Mouse (Mus musculus): ENCODE measurements around the gene Aurka. TPM values are rescaled to one million over a fixed set of nuclear protein-coding genes. Genes with fewer than 3 reads are reported as not detected.
A peak's percentile ranks its signal among the peaks of the same experiment; 100 is the strongest.

Aurka gene
- polyA plus RNA-seq, 1 experiment from 2014 or later = 190 TPM

DNA sequence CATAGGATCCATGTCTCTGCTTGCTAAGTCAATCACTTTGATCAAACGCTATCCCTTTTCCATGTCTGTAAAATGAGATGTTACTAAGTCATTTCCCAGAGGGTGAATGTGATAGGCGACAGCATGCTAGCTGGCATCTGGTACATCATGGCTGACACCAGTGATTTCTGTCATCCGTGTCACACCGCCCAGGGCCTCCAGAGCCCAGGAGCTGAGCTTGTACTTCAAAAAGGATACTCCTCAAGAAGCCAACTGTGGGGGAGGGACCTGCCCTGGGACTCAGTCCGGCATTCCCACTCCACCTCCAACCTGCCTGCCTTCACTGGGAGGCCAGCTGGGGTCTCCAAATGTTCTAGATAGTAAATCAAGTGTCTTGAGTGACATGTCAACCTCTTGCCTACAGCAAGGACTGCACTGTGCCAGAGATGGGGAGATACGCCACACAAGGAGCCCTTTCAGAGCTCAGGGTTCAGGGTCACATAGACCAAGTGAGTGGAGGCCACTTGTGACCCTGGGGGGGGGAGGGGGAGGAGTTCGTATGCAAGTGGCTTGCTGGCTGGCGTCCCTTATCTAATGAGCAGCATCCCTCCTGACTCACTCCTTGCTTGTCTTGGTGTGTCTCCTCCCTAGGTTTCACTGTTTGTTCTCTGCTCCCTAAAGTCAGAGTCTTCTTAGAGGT lies 23.3 kb downstream of the Aurka start:
- H3K27me3 ChIP-seq (replicated peaks; ENCODE audit: control insufficient read depth, insufficient read depth, low read length) = no peaks in the 10 kb centered on the region
- H3K9me3 ChIP-seq (ENCODE audit: control insufficient read depth, low read length) = no peaks in the 10 kb centered on the region
- H3K9ac ChIP-seq (ENCODE audit: low read depth, low read length) = peak overlapping the region; percentile 93
- H3K27ac ChIP-seq (ENCODE audit: low read depth, low read length) = peak overlapping the region; percentile 98
- ATAC-seq (replicated peaks; ENCODE audit: low FRiP score) = peak; percentile 66
- H3K36me3 ChIP-seq (ENCODE audit: control insufficient read depth, insufficient read depth, low read length) = no peaks in the 10 kb centered on the region
- no peak for DNase-seq (ENCODE audit: low spot score)
- peaks cover 57% of the 10 kb centered on the region for H3K4me1 ChIP-seq (replicated peaks; ENCODE audit: control insufficient read depth, insufficient read depth, low read length)
- H3K4me3 ChIP-seq (ENCODE audit: low read depth, low read length) = peak overlapping the region; percentile 92
- WGBS = 53% methylated on average over 8 of the region's 8 CpGs
- H3K4me2 ChIP-seq = peak overlapping the region; percentile 91

DNA sequence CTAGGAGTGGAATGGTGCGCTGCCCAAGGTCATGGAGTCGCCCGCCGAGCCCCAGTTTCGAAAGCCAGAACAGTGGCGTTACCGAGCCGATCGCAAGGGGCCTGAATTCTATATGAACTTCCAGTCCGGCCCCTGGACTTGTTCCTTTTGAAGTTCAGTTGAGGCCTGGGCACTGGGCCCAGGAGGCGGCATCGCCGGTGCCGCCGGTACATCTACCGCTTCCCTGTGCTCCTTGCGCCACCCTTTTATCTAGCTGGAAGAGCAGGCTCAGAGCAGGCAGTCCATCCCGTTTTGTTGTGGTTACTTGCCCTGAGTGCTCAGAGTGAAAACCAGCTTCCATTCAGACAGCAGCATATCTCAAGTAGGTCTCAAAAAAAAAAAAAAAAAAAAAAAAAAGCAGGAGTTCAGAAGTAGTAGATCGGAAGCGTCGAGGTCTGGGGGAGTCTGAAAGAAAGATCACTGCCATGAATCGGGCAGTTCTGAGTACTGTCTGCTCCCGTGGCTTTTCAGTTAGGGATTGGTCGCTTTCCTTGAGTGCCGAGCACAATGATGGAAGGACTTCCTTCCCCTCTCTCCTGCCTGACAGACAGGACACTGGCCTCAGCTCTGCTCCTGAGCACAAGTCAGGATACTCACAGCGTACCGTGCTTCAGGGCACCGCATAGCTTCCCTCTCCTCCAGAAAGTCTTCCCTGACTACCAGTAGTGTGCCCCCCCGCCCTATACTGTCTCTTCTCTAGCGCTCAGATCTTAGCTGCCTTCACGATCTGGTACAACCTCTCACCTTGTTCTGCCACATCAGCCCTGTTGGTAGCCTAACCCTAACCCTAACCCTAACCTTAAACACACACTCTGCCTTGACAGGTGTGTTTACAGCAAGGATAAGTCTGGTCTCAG lies 24.1 kb downstream of the Aurka start:
- no peaks in the 10 kb centered on the region for H3K9me3 ChIP-seq (ENCODE audit: control insufficient read depth, low read length)
- peaks cover 56% of the 10 kb centered on the region for H3K4me1 ChIP-seq (replicated peaks; ENCODE audit: control insufficient read depth, insufficient read depth, low read length)
- H3K36me3 ChIP-seq (ENCODE audit: control insufficient read depth, insufficient read depth, low read length) = no peaks in the 10 kb centered on the region
- peak overlapping the region; percentile 91 for H3K4me2 ChIP-seq
- H3K27me3 ChIP-seq (replicated peaks; ENCODE audit: control insufficient read depth, insufficient read depth, low read length) = no peaks in the 10 kb centered on the region
- 7% methylated on average over 31 of the region's 31 CpGs for WGBS
- DNase-seq (ENCODE audit: low spot score) = no peak
- peak overlapping the region; percentile 92 for H3K4me3 ChIP-seq (ENCODE audit: low read depth, low read length)
- H3K9ac ChIP-seq (ENCODE audit: low read depth, low read length) = peak overlapping the region; percentile 93
- peak overlapping the region; percentile 98 for H3K27ac ChIP-seq (ENCODE audit: low read depth, low read length)
- ATAC-seq (replicated peaks; ENCODE audit: low FRiP score) = no peak

DNA sequence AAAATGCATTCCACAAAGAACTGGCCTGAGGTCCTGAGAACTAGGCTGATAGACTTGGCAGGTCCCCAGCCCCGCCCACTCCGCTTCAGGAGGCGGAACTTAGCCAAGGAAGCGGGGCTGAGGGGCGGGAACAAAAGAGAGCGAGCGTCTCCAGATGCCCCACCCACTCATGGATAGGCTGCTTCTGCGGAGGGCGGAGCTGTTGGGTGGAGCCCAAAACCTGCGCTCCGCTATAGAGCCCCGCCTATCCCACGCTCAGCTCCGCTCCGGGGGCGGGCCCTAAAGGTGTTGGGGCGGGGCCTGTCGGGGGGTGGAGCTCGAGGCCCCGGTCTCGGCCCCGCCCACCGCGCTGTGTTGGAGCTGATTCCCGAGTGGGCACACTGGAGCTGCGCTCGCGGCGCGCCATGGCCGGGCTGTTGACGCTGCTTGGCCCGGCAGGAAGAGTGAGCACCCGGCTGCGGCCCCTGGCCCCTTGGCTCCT lies 25.0 kb downstream of the Aurka start, which contains the start of gene Fam210b:
Gene Fam210b, plus strand, starts transcription at position 308 of the 481 bp plus-strand sequence.
- H3K36me3 ChIP-seq (ENCODE audit: control insufficient read depth, insufficient read depth, low read length) = no peaks in the 10 kb centered on the region
- peak within 1 kb of the TSS; percentile 93 for H3K9ac ChIP-seq (ENCODE audit: low read depth, low read length)
- ATAC-seq (replicated peaks; ENCODE audit: low FRiP score) (peak; percentile 83), DNase-seq (ENCODE audit: low spot score) (peak; percentile 92)
- H3K27ac ChIP-seq (ENCODE audit: low read depth, low read length) = peak within 1 kb of the TSS; percentile 98
- peak within 1 kb of the TSS; percentile 91 for H3K4me2 ChIP-seq
- no peaks in the 10 kb centered on the region for H3K27me3 ChIP-seq (replicated peaks; ENCODE audit: control insufficient read depth, insufficient read depth, low read length)
- H3K4me1 ChIP-seq (replicated peaks; ENCODE audit: control insufficient read depth, insufficient read depth, low read length) = peaks cover 46% of the 10 kb centered on the region
- peak within 1 kb of the TSS; percentile 92 for H3K4me3 ChIP-seq (ENCODE audit: low read depth, low read length)
- H3K9me3 ChIP-seq (ENCODE audit: control insufficient read depth, low read length) = no peaks in the 10 kb centered on the region
- 1% methylated on average over 35 of the region's 35 CpGs for WGBS

DNA sequence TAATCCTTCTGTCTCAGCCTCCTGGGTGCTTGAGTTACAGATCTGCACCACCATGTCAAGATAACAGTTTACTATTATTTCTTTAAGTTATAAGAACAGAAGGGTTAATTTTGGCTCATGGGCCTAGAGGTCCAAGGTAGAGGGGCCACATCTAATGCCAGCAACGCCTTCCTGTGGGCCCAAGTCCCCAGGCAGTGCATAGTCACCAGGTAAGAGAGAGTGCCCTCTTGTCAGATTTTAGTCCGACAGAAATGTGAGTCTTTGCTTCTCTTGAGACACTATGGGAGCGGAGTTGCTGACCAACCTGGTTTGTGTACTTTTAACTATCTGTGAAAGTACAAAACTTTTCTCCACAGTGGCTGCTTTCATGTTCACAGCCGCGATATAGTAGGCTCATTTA lies 25.7 kb downstream of the Aurka start:
- Histone ChIP-seq H3K9me3 (ENCODE audit: control insufficient read depth, low read length) (no peaks in the 10 kb centered on the region), H3K9ac (ENCODE audit: low read depth, low read length) (no peak overlapping the region), H3K4me1 (replicated peaks; ENCODE audit: control insufficient read depth, insufficient read depth, low read length) (peaks cover 40% of the 10 kb centered on the region), H3K36me3 (ENCODE audit: control insufficient read depth, insufficient read depth, low read length) (no peaks in the 10 kb centered on the region), H3K4me3 (ENCODE audit: low read depth, low read length) (peak overlapping the region; percentile 92), H3K27me3 (replicated peaks; ENCODE audit: control insufficient read depth, insufficient read depth, low read length) (no peaks in the 10 kb centered on the region), H3K27ac (ENCODE audit: low read depth, low read length) (peak overlapping the region; percentile 61; the same call in 1 of the 2 replicates), H3K4me2 (peak overlapping the region; percentile 91)
- DNase-seq (ENCODE audit: low spot score) = no peak
- ATAC-seq (replicated peaks; ENCODE audit: low FRiP score) = no peak
- 39% methylated on average over 5 of the region's 5 CpGs for WGBS

DNA sequence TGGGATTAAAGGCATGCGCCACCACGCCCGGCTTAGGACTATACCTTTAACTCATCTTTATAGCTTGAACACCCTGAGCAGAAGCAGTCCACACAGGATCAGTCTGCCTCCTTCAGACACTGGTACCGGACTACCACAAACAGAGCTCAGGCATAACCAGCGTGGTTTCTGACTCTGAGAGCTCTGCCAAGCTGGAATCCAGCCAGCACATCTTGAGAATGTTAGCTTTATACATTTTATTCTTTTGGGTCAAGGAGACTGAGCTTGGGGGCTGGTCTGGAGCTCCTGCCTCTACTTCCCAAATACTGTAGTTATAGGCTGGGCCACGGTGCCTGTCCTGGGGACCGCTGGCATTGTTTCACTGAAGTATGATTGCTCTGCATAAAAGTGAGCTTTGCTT lies 26.6 kb downstream of the Aurka start:
- Histone ChIP-seq H3K36me3 (ENCODE audit: control insufficient read depth, insufficient read depth, low read length) (no peaks in the 10 kb centered on the region), H3K27ac (ENCODE audit: low read depth, low read length) (no peak overlapping the region), H3K4me1 (replicated peaks; ENCODE audit: control insufficient read depth, insufficient read depth, low read length) (peaks cover 31% of the 10 kb centered on the region), H3K4me3 (ENCODE audit: low read depth, low read length) (no peak overlapping the region), H3K9ac (ENCODE audit: low read depth, low read length) (no peak overlapping the region), H3K27me3 (replicated peaks; ENCODE audit: control insufficient read depth, insufficient read depth, low read length) (no peaks in the 10 kb centered on the region), H3K9me3 (ENCODE audit: control insufficient read depth, low read length) (no peaks in the 10 kb centered on the region), H3K4me2 (no peak overlapping the region)
- ATAC-seq (replicated peaks; ENCODE audit: low FRiP score) = no peak
- WGBS = 90% methylated on average over 7 of the region's 7 CpGs
- DNase-seq (ENCODE audit: low spot score) = no peak

DNA sequence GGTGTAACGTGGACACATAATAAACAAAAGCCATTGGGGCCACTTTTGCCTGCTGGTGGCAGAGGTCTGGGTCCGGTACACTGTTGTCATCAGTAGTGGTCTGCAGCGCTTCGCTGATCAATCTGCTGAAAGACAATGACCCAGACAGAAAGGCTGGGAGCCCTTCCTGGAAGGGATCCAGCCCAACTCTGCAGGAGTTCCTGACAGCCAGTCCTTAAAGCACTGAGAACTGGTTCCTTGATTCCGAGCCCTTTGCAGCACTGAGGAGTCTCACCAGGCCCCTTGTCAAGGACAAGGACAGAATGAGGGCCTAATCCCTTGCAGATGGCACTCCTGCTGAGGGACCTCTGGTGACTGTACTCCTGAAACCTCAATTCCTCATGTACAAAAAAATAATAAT lies 28.7 kb downstream of the Aurka start:
- ATAC-seq (replicated peaks; ENCODE audit: low FRiP score) = no peak
- DNase-seq (ENCODE audit: low spot score) = no peak
- no peak overlapping the region for H3K27ac ChIP-seq (ENCODE audit: low read depth, low read length)
- no peaks in the 10 kb centered on the region; the same call in 1 of the 2 replicates for H3K9me3 ChIP-seq (ENCODE audit: control insufficient read depth, low read length)
- no peak overlapping the region for H3K4me3 ChIP-seq (ENCODE audit: low read depth, low read length)
- no peaks in the 10 kb centered on the region for H3K36me3 ChIP-seq (ENCODE audit: control insufficient read depth, insufficient read depth, low read length)
- H3K27me3 ChIP-seq (replicated peaks; ENCODE audit: control insufficient read depth, insufficient read depth, low read length) = no peaks in the 10 kb centered on the region
- H3K4me2 ChIP-seq = no peak overlapping the region
- WGBS = 62% methylated on average over 5 of the region's 5 CpGs
- peaks cover 10% of the 10 kb centered on the region for H3K4me1 ChIP-seq (replicated peaks; ENCODE audit: control insufficient read depth, insufficient read depth, low read length)
- no peak overlapping the region for H3K9ac ChIP-seq (ENCODE audit: low read depth, low read length)

DNA sequence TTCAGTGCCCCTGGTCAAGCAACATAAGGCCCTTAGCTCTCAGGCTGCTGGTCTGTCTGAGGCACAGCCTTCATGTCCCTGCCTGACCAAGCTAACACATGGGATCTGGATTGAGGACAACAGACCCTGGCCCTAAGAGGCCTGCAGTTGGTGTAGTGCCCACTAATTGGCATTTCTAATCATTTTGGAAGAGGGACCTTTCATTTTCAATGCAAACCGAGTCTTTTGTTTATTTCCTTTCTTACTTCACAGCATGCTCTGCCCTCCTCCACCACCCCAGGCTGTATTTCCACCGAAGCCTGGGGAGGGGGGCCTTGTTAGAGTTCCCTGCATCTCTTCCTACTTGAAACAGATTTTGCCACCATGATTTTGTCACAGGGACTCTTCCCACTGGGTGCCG lies 29.4 kb downstream of the Aurka start:
- H3K36me3 ChIP-seq (ENCODE audit: control insufficient read depth, insufficient read depth, low read length) = no peaks in the 10 kb centered on the region
- no peak for ATAC-seq (replicated peaks; ENCODE audit: low FRiP score)
- H3K27me3 ChIP-seq (replicated peaks; ENCODE audit: control insufficient read depth, insufficient read depth, low read length) = no peaks in the 10 kb centered on the region
- no peak overlapping the region for H3K4me3 ChIP-seq (ENCODE audit: low read depth, low read length)
- WGBS = 67% methylated on average over 3 of the region's 3 CpGs
- no peak overlapping the region for H3K27ac ChIP-seq (ENCODE audit: low read depth, low read length)
- no peak for DNase-seq (ENCODE audit: low spot score)
- no peak overlapping the region for H3K4me2 ChIP-seq
- no peaks in the 10 kb centered on the region; the same call in 1 of the 2 replicates for H3K9me3 ChIP-seq (ENCODE audit: control insufficient read depth, low read length)
- H3K4me1 ChIP-seq (replicated peaks; ENCODE audit: control insufficient read depth, insufficient read depth, low read length) = peaks cover 7% of the 10 kb centered on the region
- H3K9ac ChIP-seq (ENCODE audit: low read depth, low read length) = no peak overlapping the region

DNA sequence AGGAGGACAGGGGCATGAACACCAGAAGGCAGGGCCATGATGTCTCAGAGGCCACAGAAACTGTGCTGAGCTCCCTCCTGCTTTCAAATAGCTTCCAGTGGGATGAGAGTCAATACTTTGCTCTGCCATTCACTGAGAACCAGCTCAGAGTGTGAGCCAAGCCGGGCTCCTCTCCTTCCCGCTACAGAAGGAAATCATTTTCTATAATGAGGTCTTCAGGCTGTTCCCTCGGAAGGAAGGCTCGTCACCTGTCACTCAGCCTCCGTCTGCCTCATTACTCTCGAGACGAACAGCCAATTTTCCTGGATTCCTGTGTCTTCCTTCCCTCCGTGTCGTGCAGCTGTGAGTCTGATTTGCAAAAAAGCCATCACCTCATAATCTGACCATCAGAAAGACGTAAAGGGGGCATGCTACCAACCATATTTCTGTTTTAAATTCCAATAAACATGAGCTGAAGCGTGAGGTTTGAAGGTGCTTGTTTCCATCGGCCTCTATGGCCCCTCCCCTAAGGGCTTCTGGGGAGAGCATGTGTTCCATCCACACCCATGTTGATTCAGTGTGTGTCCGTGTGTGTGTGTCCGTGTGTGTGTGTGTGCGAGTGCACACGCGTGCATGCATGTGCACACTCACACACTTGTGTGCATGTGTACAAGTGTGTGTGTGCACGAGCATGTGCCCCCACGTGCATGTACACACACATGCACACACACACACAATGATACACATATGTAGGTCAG lies 32.0 kb downstream of the Aurka start:
- Histone ChIP-seq H3K27ac (ENCODE audit: low read depth, low read length) (no peak overlapping the region), H3K4me2 (no peak overlapping the region), H3K9me3 (ENCODE audit: control insufficient read depth, low read length) (no peaks in the 10 kb centered on the region; the same call in 1 of the 2 replicates), H3K36me3 (ENCODE audit: control insufficient read depth, insufficient read depth, low read length) (no peaks in the 10 kb centered on the region), H3K4me1 (replicated peaks; ENCODE audit: control insufficient read depth, insufficient read depth, low read length) (no peaks in the 10 kb centered on the region), H3K9ac (ENCODE audit: low read depth, low read length) (no peak overlapping the region), H3K27me3 (replicated peaks; ENCODE audit: control insufficient read depth, insufficient read depth, low read length) (no peaks in the 10 kb centered on the region), H3K4me3 (ENCODE audit: low read depth, low read length) (no peak overlapping the region)
- ATAC-seq (replicated peaks; ENCODE audit: low FRiP score) (no peak), DNase-seq (ENCODE audit: low spot score) (no peak)
- 81% methylated on average over 19 of the region's 19 CpGs for WGBS
